Mouse (Mus musculus): ENCODE measurements around the gene Gpc5. TPM values are rescaled to one million over a fixed set of nuclear protein-coding genes. Genes with fewer than 3 reads are reported as not detected.
A peak's percentile ranks its signal among the peaks of the same experiment; 100 is the strongest.

The Gpc5 gene
- polyA plus RNA-seq, 1 experiment from 2014 or later = 2.0 TPM

DNA sequence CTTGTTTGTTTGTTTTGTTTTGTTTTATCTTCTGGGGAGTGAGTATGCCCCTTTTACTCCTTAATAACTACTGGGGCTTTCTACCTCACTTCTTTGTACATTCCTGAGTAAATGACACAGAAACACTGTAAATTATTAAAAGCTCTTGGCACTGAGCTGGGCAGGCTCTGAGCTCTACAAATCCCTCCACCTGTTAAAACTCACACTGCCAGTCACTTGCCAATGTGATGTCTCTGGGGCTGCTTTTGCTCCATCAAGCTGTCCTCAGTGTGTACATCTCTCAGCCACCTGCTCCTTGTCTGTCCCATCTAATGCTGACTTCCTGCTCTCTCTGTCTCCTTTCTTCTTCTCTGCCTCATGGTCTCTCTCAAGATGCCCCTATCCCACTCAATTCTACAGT lies 528.5 kb downstream of the Gpc5 start:
- ATAC-seq (ENCODE audit: low FRiP score) = no peak
- Histone ChIP-seq H3K4me2 (replicated peaks) (no peak overlapping the region), H3K27ac (no peak overlapping the region), H3K4me3 (no peak overlapping the region), H3K27me3 (no peaks in the 10 kb centered on the region), H3K36me3 (no peaks in the 10 kb centered on the region), H3K9me3 (replicated peaks) (no peaks in the 10 kb centered on the region), H3K4me1 (no peaks in the 10 kb centered on the region), H3K9ac (no peak overlapping the region)

DNA sequence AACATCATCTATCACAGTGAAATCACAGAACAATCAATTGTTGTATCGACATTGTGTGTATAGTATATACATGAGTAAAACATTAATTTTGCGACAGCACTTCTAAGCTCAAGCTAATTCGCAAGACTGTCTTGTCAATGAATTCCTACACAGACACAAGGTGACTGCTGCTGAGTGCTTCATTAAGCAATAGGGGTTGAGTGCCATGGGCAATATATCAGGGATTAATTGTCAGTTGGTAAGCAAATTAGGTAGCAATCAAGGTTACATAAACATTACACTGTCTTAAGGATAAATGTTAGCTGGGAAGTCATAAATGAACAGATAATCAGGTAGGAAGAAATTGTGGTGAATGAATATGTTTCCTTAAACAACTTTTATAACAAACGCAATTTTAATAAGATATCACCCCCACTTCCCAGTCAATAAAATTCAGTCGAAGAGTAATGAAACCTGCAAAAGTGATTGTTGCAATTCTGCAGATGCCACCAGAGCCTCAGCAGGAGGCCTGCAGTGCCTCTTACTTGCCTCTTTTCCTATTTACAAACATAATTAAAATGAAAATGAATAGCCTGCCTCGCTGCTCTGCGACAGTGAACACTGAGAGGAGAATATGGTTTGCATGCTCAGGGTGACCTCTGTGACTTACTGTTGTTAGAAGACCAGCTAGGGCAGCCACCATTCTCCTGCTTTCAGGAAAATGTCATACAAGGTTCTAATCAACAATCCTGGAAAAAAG lies 539.3 kb downstream of the Gpc5 start:
- H3K4me2 ChIP-seq (replicated peaks) = no peak overlapping the region
- no peaks in the 10 kb centered on the region for H3K27me3 ChIP-seq
- 65% methylated on average over 7 of the region's 7 CpGs for WGBS
- no peaks in the 10 kb centered on the region for H3K9me3 ChIP-seq (replicated peaks)
- 0 out of 2 replicates have a peak, but pooled peaks have one; percentile 54 for ATAC-seq (ENCODE audit: low FRiP score)
- H3K36me3 ChIP-seq = no peaks in the 10 kb centered on the region
- H3K27ac ChIP-seq = no peak overlapping the region
- H3K4me3 ChIP-seq = no peak overlapping the region
- H3K4me1 ChIP-seq = no peaks in the 10 kb centered on the region
- no peak overlapping the region for H3K9ac ChIP-seq

DNA sequence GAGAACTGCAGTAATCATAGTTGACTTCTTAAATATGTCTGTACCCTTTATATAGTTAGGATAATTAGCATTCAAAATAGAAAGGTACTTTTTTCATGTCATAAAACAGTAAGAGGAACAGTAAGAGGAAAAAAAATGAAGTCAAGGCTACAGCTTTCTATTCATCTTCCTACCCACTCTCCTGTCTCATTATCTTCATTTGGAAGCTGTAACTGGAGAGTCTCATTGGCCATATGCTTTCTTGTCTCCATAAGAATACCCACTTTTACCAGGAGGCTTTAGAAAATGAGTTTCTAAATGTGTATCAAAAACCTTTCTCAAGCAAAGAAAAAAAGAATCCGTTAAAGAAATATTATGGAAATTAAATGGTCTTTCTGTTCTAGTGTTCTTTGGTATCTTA lies 541.3 kb downstream of the Gpc5 start:
- no peak for ATAC-seq (ENCODE audit: low FRiP score)
- H3K27ac ChIP-seq = no peak overlapping the region
- no peaks in the 10 kb centered on the region for H3K4me1 ChIP-seq
- WGBS = 85% methylated on average over 1 of the region's 1 CpGs
- no peak overlapping the region for H3K4me3 ChIP-seq
- H3K27me3 ChIP-seq = no peaks in the 10 kb centered on the region
- no peak overlapping the region for H3K4me2 ChIP-seq (replicated peaks)
- no peaks in the 10 kb centered on the region for H3K36me3 ChIP-seq
- H3K9ac ChIP-seq = no peak overlapping the region
- H3K9me3 ChIP-seq (replicated peaks) = no peaks in the 10 kb centered on the region

DNA sequence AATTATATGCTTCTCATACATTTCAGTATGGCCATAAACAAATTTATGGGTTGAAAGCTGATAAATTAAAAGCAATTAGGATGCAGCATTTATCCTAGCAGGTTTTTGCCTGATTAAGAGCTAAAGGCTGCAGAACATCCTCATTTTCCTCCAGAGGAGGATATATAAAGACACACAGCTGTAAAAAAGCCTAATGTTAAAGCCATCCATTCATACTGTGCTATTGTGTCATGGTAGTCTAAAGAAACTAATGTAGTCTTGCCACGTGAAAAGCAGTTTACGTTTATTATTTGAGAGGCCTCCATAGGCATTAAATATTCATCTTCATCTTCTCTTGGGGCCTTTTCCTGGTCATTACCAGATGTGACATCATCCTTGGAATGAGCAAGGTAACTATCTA lies 587.9 kb downstream of the Gpc5 start:
- Histone ChIP-seq H3K27ac (no peak overlapping the region), H3K9me3 (replicated peaks) (no peaks in the 10 kb centered on the region), H3K9ac (no peak overlapping the region), H3K4me2 (replicated peaks) (no peak overlapping the region), H3K4me1 (no peaks in the 10 kb centered on the region), H3K36me3 (no peaks in the 10 kb centered on the region), H3K27me3 (no peaks in the 10 kb centered on the region), H3K4me3 (no peak overlapping the region)
- 68% methylated on average over 2 of the region's 2 CpGs for WGBS
- ATAC-seq (ENCODE audit: low FRiP score) = no peak

DNA sequence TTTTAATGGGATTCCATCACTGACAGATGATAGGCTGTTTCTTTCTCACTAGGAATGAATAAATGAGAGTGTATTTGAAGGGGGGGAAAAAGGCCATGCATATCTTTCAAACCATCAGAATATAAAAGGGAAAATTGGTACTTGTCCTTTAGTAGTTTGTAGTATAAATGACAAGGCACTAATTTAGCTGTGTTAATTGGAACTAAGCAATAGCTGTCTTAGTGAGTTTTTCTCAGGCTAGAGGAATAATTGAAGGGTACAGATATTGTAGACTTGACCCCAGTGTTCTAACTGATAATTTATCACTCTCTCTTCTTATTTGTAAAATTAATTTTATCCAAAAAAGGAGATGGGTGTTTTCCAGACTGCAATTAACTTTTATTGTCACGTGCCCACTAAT lies 654.0 kb downstream of the Gpc5 start:
- 91% methylated on average over 1 of the region's 1 CpGs for WGBS
- Histone ChIP-seq H3K4me2 (replicated peaks) (no peak overlapping the region), H3K4me1 (no peaks in the 10 kb centered on the region), H3K4me3 (no peak overlapping the region), H3K9me3 (replicated peaks) (no peaks in the 10 kb centered on the region), H3K27ac (no peak overlapping the region), H3K27me3 (no peaks in the 10 kb centered on the region), H3K9ac (no peak overlapping the region), H3K36me3 (no peaks in the 10 kb centered on the region)
- no peak for ATAC-seq (ENCODE audit: low FRiP score)

DNA sequence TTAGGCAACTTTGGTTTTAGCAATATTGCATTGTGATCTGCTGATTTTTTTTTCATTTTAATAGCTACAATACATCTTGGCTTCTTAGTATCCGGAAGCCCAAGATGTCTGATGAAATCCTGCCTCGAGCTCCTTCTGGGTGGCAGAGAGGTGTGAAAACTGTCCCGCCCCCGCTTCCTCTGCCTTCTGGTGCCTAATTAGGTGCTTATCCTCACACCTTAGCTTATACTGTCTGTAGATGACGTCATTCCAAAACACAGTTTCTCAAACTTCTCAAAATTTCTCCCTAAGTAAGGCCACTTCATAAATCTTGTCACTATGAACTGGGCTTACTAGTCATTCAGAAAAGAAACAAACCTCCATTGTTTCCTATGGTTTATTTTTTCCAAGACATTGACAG lies 668.2 kb downstream of the Gpc5 start:
- Histone ChIP-seq H3K36me3 (no peaks in the 10 kb centered on the region), H3K27ac (no peak overlapping the region), H3K9ac (no peak overlapping the region), H3K4me1 (no peaks in the 10 kb centered on the region), H3K27me3 (no peaks in the 10 kb centered on the region), H3K4me2 (replicated peaks) (no peak overlapping the region), H3K4me3 (no peak overlapping the region), H3K9me3 (replicated peaks) (no peaks in the 10 kb centered on the region)
- 85% methylated on average over 5 of the region's 5 CpGs for WGBS
- no peak for ATAC-seq (ENCODE audit: low FRiP score)

DNA sequence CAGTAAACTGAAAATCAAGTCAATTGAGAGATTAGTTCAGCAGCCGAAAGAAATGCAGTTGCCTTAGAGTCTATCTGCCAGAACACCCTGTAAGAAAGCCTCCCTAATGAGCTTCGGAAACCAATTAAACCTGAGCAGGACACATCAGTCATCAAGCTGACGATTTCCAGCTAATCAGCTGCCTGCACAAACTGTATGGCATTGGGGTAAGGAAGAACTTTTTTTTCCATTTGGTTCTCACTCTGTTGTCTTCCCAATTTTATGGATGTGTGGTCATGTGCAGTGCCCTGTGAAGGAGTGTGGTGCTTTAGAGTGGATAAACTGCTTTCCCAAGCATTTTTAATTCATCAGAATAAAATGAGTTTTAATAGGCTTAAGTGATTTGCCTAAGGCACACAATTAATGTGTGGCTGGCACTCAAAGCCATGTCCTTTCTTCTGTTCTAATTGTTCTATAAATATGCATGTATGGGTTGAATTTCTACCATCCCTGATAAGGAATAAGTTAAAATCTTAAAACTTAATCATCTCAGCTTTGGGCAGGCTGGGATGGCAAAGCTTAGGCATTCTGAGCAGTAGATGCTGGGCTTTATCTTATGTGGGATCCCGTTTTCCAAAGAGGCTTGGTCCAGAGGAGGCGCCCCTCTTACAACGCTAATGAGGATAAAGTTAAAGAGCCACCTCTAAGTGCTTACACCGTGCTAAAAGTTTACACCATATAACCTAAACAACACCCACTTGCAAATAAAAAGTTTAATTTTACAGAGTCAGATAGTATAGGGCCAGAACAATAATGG lies 687.6 kb downstream of the Gpc5 start:
- Histone ChIP-seq H3K9ac (no peak overlapping the region), H3K4me2 (replicated peaks) (no peak overlapping the region), H3K9me3 (replicated peaks) (no peaks in the 10 kb centered on the region), H3K27ac (no peak overlapping the region), H3K4me1 (no peaks in the 10 kb centered on the region), H3K36me3 (no peaks in the 10 kb centered on the region), H3K27me3 (no peaks in the 10 kb centered on the region), H3K4me3 (no peak overlapping the region)
- peak; percentile 92 for ATAC-seq (ENCODE audit: low FRiP score)
- WGBS = 71% methylated on average over 7 of the region's 7 CpGs

DNA sequence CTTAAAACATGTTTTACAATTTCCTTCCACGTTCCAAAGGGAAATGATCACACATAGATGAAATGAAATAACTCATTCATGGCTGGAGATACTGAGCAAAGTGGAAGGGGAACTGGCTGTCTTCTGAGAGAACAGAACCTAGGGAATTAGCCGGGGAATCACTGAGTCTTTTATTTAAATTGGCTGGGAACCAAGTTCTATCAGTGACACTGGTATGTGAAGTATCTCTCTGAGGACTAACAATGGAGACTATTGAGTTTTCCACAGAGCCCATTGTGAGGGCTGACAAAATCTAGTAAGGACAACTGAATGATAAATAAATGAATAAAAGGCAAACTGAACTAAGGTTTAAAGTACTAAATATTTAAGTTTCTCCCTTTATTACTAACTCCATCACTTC lies 712.7 kb downstream of the Gpc5 start:
- Histone ChIP-seq H3K4me1 (no peaks in the 10 kb centered on the region), H3K36me3 (no peaks in the 10 kb centered on the region), H3K4me3 (no peak overlapping the region), H3K9ac (no peak overlapping the region), H3K4me2 (replicated peaks) (no peak overlapping the region), H3K27me3 (no peaks in the 10 kb centered on the region), H3K27ac (no peak overlapping the region), H3K9me3 (replicated peaks) (no peaks in the 10 kb centered on the region)
- peak; percentile 56; the same call in 1 of the 2 replicates for ATAC-seq (ENCODE audit: low FRiP score)
- WGBS = 19% methylated on average over 2 of the region's 2 CpGs

DNA sequence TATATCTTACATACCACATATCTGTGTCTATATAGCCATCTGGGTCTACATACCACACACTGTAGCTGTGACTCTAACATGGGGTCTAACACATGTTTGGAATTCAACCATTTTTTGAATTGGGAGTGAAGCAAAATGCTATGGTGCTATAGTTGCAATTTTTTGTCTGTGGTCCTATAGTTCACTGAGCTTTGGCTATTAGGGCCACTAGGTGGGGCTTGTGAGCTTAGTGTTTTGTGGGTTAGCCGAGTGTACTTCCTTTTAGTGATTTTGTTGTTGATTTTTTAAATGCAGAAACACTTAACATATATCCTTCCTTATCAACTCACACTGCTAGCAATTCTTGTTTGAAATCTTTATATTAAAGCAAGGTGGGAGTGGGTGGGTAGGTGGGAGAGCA lies 727.0 kb downstream of the Gpc5 start:
- no peak overlapping the region for H3K9ac ChIP-seq
- H3K36me3 ChIP-seq = no peaks in the 10 kb centered on the region
- H3K4me3 ChIP-seq = no peak overlapping the region
- H3K27me3 ChIP-seq = no peaks in the 10 kb centered on the region
- no peak overlapping the region for H3K4me2 ChIP-seq (replicated peaks)
- no peak overlapping the region for H3K27ac ChIP-seq
- WGBS = 25% methylated on average over 1 of the region's 1 CpGs
- ATAC-seq (ENCODE audit: low FRiP score) = no peak
- no peaks in the 10 kb centered on the region for H3K4me1 ChIP-seq
- no peaks in the 10 kb centered on the region for H3K9me3 ChIP-seq (replicated peaks)

DNA sequence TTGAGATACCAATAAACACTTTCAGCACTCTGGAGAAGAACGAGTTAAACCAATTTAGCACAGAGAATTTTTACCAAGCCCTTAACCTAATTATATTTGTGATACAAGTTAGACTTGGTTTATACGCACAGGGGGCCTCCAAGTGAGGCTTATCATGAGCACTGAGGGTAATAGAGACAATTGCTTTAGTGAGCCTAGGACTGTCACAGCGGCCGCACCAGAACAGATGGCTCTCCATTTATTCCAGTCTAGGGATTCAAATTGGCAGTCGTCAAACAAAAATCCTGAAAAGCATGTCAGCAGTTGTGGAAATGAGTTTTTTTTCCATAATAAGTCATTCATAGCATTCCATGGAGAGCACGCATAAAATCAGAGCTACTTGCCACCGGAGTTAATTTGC lies 729.6 kb downstream of the Gpc5 start:
- Histone ChIP-seq H3K36me3 (no peaks in the 10 kb centered on the region), H3K4me3 (no peak overlapping the region), H3K27me3 (no peaks in the 10 kb centered on the region), H3K9ac (no peak overlapping the region), H3K27ac (no peak overlapping the region), H3K4me1 (no peaks in the 10 kb centered on the region), H3K4me2 (replicated peaks) (no peak overlapping the region), H3K9me3 (replicated peaks) (no peaks in the 10 kb centered on the region)
- ATAC-seq (ENCODE audit: low FRiP score) = 0 out of 2 replicates have a peak, but pooled peaks have one; percentile 35
- 71% methylated on average over 7 of the region's 7 CpGs for WGBS

DNA sequence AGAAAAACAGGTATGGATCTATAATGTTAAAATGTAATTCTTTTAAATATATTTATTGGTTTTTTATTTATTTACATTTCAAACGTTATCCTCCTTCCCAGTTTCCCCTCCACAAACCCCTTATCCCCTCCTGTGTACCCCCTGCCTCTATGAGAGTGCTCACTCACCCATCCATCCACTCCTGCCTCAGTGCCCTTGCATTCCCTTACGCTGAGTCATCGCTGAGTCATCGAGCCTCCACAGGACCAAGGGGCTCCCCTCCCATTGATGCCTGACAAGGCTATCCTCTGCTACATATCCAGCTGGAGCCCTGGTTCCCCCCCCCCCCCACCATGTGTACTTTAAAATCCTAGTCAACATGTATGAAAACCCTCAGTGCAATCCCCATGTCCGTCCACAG lies 738.5 kb downstream of the Gpc5 start:
- Histone ChIP-seq H3K27ac (no peak overlapping the region), H3K27me3 (no peaks in the 10 kb centered on the region), H3K9ac (no peak overlapping the region), H3K36me3 (no peaks in the 10 kb centered on the region), H3K4me2 (replicated peaks) (no peak overlapping the region), H3K4me1 (no peaks in the 10 kb centered on the region), H3K9me3 (replicated peaks) (no peaks in the 10 kb centered on the region), H3K4me3 (no peak overlapping the region)
- ATAC-seq (ENCODE audit: low FRiP score) = no peak
- WGBS = 66% methylated on average over 5 of the region's 5 CpGs

DNA sequence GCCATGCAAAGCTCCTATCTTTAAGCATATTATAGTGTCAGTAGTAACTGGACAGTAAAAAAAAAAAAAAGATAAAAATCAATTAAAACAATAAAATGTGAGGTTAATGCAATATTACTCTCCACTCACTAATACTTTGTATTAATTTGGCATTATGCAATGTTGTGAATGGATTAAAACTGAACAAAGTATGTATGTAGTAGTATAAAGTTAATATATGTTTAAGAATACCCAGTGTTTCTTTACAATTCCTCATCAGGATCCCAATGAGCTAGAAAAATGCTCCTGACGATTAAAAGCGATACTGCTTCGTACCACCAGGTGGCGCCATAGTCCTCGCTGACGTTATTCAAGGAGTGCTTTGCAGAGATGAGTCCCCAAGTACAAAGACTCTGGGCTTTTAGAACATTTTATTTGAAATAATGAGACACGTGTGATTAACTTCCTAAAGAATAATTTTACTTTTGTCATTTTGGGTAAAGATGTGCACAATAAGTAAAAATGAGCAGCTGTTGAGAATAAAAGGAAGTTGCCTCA lies 739.3 kb downstream of the Gpc5 start:
- H3K27ac ChIP-seq = no peak overlapping the region
- no peak overlapping the region for H3K9ac ChIP-seq
- H3K4me1 ChIP-seq = no peaks in the 10 kb centered on the region
- WGBS = under 1% methylated on average over 7 of the region's 7 CpGs
- H3K4me3 ChIP-seq = no peak overlapping the region
- H3K27me3 ChIP-seq = no peaks in the 10 kb centered on the region
- H3K4me2 ChIP-seq (replicated peaks) = no peak overlapping the region
- H3K36me3 ChIP-seq = no peaks in the 10 kb centered on the region
- peak; percentile 48; the same call in 1 of the 2 replicates for ATAC-seq (ENCODE audit: low FRiP score)
- no peaks in the 10 kb centered on the region for H3K9me3 ChIP-seq (replicated peaks)

Data from hindbrain, embryonic 12.5 days (tissue).